Comparison of ENCODE assay signal across 22 mouse cellular contexts in the genomic region with DNA sequence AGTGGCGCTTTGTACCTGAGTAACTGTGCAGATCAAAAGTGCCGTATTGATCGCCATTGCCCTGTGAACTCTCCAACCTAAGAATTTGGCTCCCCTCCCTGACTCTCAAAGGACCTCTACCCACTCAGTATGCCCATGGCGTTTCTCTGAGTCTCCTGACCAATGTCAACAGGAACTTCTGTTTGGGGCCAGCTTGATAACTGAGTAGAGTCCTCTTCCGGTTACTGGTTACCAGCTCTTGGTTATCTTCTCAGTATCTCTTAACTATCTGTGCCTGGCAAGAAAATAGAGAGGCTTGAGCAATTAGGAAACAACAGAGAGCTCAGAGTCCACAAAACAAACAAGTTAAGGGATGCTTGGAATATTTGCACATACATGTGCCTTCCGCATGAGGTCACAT. TPM values are rescaled to one million over a fixed set of nuclear protein-coding genes. Genes with fewer than 3 reads are reported as not detected.
DNase-seq lines count a peak whose midpoint lies in the region; ATAC-seq and TF ChIP-seq lines count a peak whose summit lies in the region.
"Had no signal": no experiment of that assay in that cellular context is flagged by ENCODE, and none has a peak within 500 bp of the region (broad histone marks: within the 10 kb centered on the region; RNA-seq: fewer than 3 reads in every experiment).

No protein-coding gene starts in this region.

- TF ChIP-seq POLR2A in small intestine, adult 2 months (IDR thresholded peaks at IDR 0.05; ENCODE audit: low read depth, low read length), result no peak

- H3K4me2 ChIP-seq in intestine, postnatal 0 days (replicated peaks; ENCODE audit: low read depth), result no peak overlapping the region
- H3K4me2 ChIP-seq in intestine, embryonic 15.5 days (replicated peaks), result no peak overlapping the region; the same call in 1 of the 2 replicates
- H3K4me2 ChIP-seq in liver, embryonic 12.5 days, result peak overlapping the region; percentile 34
- no peak overlapping the region for H3K4me2 ChIP-seq in liver, embryonic 16.5 days (ENCODE audit: low read depth, low read length)
- H3K4me2 ChIP-seq in kidney, embryonic 14.5 days (replicated peaks; ENCODE audit: low read depth, low read length), result no peak overlapping the region
- H3K4me2 ChIP-seq: forebrain, embryonic 13.5 days; hindbrain, embryonic 12.5 days had no signal

- ATAC-seq in intestine, postnatal 0 days, result no peak
- ATAC-seq in intestine, embryonic 15.5 days, result no peak
- no peak for ATAC-seq in liver, embryonic 12.5 days
- peak; percentile 40; the same call in 1 of the 2 replicates for ATAC-seq in liver, embryonic 16.5 days (ENCODE audit: low read depth)
- no peak for ATAC-seq in kidney, embryonic 14.5 days (ENCODE audit: low FRiP score, low TSS enrichment)
- ATAC-seq: forebrain, embryonic 13.5 days; forebrain, postnatal 0 days had no signal

- no peaks in the 10 kb centered on the region for H3K27me3 ChIP-seq in intestine, postnatal 0 days (replicated peaks; ENCODE audit: control insufficient read depth, insufficient read depth, low read length)
- no peaks in the 10 kb centered on the region for H3K27me3 ChIP-seq in intestine, embryonic 15.5 days (replicated peaks)
- no peaks in the 10 kb centered on the region for H3K27me3 ChIP-seq in liver, embryonic 12.5 days (replicated peaks)
- no peaks in the 10 kb centered on the region for H3K27me3 ChIP-seq in liver, embryonic 16.5 days (ENCODE audit: control insufficient read depth, insufficient read depth, low read depth, low read length)
- H3K27me3 ChIP-seq in small intestine, adult 2 months (ENCODE audit: control insufficient read depth, insufficient read depth, low read length), result no peaks in the 10 kb centered on the region
- no peaks in the 10 kb centered on the region for H3K27me3 ChIP-seq in kidney, embryonic 14.5 days (ENCODE audit: control insufficient read depth, insufficient read depth, low read length)
- H3K27me3 ChIP-seq: forebrain, embryonic 13.5 days; hindbrain, embryonic 12.5 days had no signal

- 48% methylated on average over 6 of the region's 6 CpGs for WGBS in intestine, postnatal 0 days
- 66% methylated on average over 6 of the region's 6 CpGs for WGBS in intestine, embryonic 15.5 days
- WGBS in liver, embryonic 12.5 days (ENCODE audit: insufficient replicate concordance), result 48% methylated on average over 6 of the region's 6 CpGs
- WGBS in liver, embryonic 16.5 days (ENCODE audit: insufficient replicate concordance), result 62% methylated on average over 6 of the region's 6 CpGs
- WGBS in small intestine, adult 2 months, result 26% methylated on average over 6 of the region's 6 CpGs
- WGBS in kidney, embryonic 14.5 days, result 71% methylated on average over 6 of the region's 6 CpGs

- H3K4me3 ChIP-seq in intestine, postnatal 0 days (ENCODE audit: low read depth, low read length), result no peak overlapping the region
- no peak overlapping the region for H3K4me3 ChIP-seq in intestine, embryonic 15.5 days (replicated peaks)
- no peak overlapping the region for H3K4me3 ChIP-seq in liver, embryonic 12.5 days
- H3K4me3 ChIP-seq in liver, embryonic 16.5 days (ENCODE audit: low read depth, low read length), result no peak overlapping the region
- H3K4me3 ChIP-seq in small intestine, adult 2 months (ENCODE audit: low read depth, low read length), result no peak overlapping the region
- H3K4me3 ChIP-seq in kidney, embryonic 14.5 days (ENCODE audit: low read length), result no peak overlapping the region
- H3K4me3 ChIP-seq: embryonic facial prominence, embryonic 10.5 days; forebrain, embryonic 13.5 days; gastrocnemius, adult 2 months; heart, embryonic 10.5 days; hindbrain, embryonic 12.5 days had no signal

- no peaks in the 10 kb centered on the region for H3K36me3 ChIP-seq in intestine, postnatal 0 days (ENCODE audit: control insufficient read depth, insufficient read depth)
- H3K36me3 ChIP-seq in intestine, embryonic 15.5 days, result no peaks in the 10 kb centered on the region
- H3K36me3 ChIP-seq in liver, embryonic 12.5 days, result peaks cover 2% of the 10 kb centered on the region; the same call in 1 of the 2 replicates
- no peaks in the 10 kb centered on the region for H3K36me3 ChIP-seq in liver, embryonic 16.5 days (ENCODE audit: control insufficient read depth, insufficient read depth)
- H3K36me3 ChIP-seq in small intestine, adult 2 months (ENCODE audit: control insufficient read depth, insufficient read depth, low read length), result no peaks in the 10 kb centered on the region; the same call in 1 of the 2 replicates
- no peaks in the 10 kb centered on the region for H3K36me3 ChIP-seq in kidney, embryonic 14.5 days (ENCODE audit: control insufficient read depth, insufficient read depth, low read length)
- H3K36me3 ChIP-seq: heart, embryonic 10.5 days; hindbrain, embryonic 12.5 days had no signal

- 0 out of 2 replicates have a peak, but pooled peaks cover 5% of the 10 kb centered on the region for H3K4me1 ChIP-seq in intestine, postnatal 0 days (replicated peaks; ENCODE audit: control insufficient read depth, insufficient read depth, low read length)
- peaks cover 25% of the 10 kb centered on the region; the same call in 1 of the 2 replicates for H3K4me1 ChIP-seq in intestine, embryonic 15.5 days (replicated peaks)
- peaks cover 84% of the 10 kb centered on the region for H3K4me1 ChIP-seq in liver, embryonic 12.5 days
- peaks cover 45% of the 10 kb centered on the region for H3K4me1 ChIP-seq in liver, embryonic 16.5 days (ENCODE audit: control insufficient read depth, low read depth, low read length)
- peaks cover 47% of the 10 kb centered on the region for H3K4me1 ChIP-seq in small intestine, adult 2 months (ENCODE audit: control insufficient read depth, insufficient read depth, insufficient read length, low read length)
- no peaks in the 10 kb centered on the region for H3K4me1 ChIP-seq in kidney, embryonic 14.5 days (ENCODE audit: control insufficient read depth, insufficient read depth, low read length)
- H3K4me1 ChIP-seq: embryonic facial prominence, embryonic 10.5 days; forebrain, embryonic 13.5 days; hindbrain, embryonic 12.5 days had no signal

- TF ChIP-seq CTCF in intestine, postnatal 0 days (IDR thresholded peaks at IDR 0.05; ENCODE audit: low read depth), result no peak
- no peak for TF ChIP-seq CTCF in small intestine, adult 2 months (IDR thresholded peaks at IDR 0.05; ENCODE audit: extremely low read depth, insufficient read length, insufficient replicate concordance, low read depth, low read length)

- DNase-seq in adrenal gland, postnatal 10 days, result no peak
- DNase-seq in spleen, adult 12 weeks (ENCODE audit: low spot score), result no peak
- DNase-seq: adrenal gland, postnatal 14 days; B cell, adult 2 months; cerebellum, adult 2 months; cerebellum, postnatal 10 days; forebrain, postnatal 0 days; gastrocnemius, adult 2 months; heart, adult 18-20 months; heart, postnatal 10 days; heart, postnatal 4 days had no signal

- H3K27ac ChIP-seq in intestine, postnatal 0 days (ENCODE audit: low read depth, low read length), result peak overlapping the region; percentile 87; the same call in 1 of the 2 replicates
- H3K27ac ChIP-seq in intestine, embryonic 15.5 days, result no peak overlapping the region
- peak overlapping the region; percentile 78 for H3K27ac ChIP-seq in liver, embryonic 12.5 days
- H3K27ac ChIP-seq in liver, embryonic 16.5 days (ENCODE audit: low read length), result peak overlapping the region; percentile 69
- peak overlapping the region; percentile 82 for H3K27ac ChIP-seq in small intestine, adult 2 months (ENCODE audit: insufficient read depth, low read depth, low read length)
- no peak overlapping the region for H3K27ac ChIP-seq in kidney, embryonic 14.5 days (ENCODE audit: low read depth, low read length)
- H3K27ac ChIP-seq: embryonic facial prominence, embryonic 10.5 days; forebrain, embryonic 13.5 days; gastrocnemius, adult 2 months; heart, embryonic 10.5 days; hindbrain, embryonic 12.5 days had no signal

- no peak overlapping the region for H3K9ac ChIP-seq in intestine, postnatal 0 days (ENCODE audit: low read depth, low read length)
- no peak overlapping the region for H3K9ac ChIP-seq in intestine, embryonic 15.5 days
- no peak overlapping the region for H3K9ac ChIP-seq in liver, embryonic 12.5 days
- H3K9ac ChIP-seq in liver, embryonic 16.5 days (ENCODE audit: low read depth, low read length), result no peak overlapping the region
- no peak overlapping the region for H3K9ac ChIP-seq in kidney, embryonic 14.5 days (ENCODE audit: low read depth, low read length)
- H3K9ac ChIP-seq: forebrain, embryonic 13.5 days; forebrain, postnatal 0 days; hindbrain, embryonic 12.5 days had no signal

- H3K9me3 ChIP-seq in intestine, postnatal 0 days (ENCODE audit: control insufficient read depth), result no peaks in the 10 kb centered on the region
- H3K9me3 ChIP-seq in intestine, embryonic 15.5 days, result no peaks in the 10 kb centered on the region
- H3K9me3 ChIP-seq in liver, embryonic 12.5 days (replicated peaks), result no peaks in the 10 kb centered on the region
- no peaks in the 10 kb centered on the region for H3K9me3 ChIP-seq in liver, embryonic 16.5 days (replicated peaks; ENCODE audit: control insufficient read depth, low read length)
- H3K9me3 ChIP-seq in kidney, embryonic 14.5 days (ENCODE audit: control insufficient read depth, low read length), result no peaks in the 10 kb centered on the region
- H3K9me3 ChIP-seq: embryonic facial prominence, embryonic 10.5 days; forebrain, embryonic 13.5 days; G1E; heart, embryonic 10.5 days; hindbrain, embryonic 12.5 days had no signal

RNA-seq across cellular contexts. Expression of gene Supt4a, which starts 36.2 kb away (rescaled TPM):
- 79.7 and 87.5 TPM in 2 replicates for polyA plus RNA-seq in intestine, postnatal 0 days (2015; fragmentation: Nextera tagmentation; extraction: Ambion mirVana)
- polyA plus RNA-seq in intestine, embryonic 15.5 days (2015; fragmentation: Nextera tagmentation; extraction: Ambion mirVana), result 117 and 121 TPM in 2 replicates
- polyA plus RNA-seq in liver, embryonic 12.5 days (2016; fragmentation: Nextera tagmentation; extraction: Ambion mirVana), result 207 and 209 TPM in 2 replicates
- polyA plus RNA-seq in liver, embryonic 16.5 days (2015; fragmentation: Nextera tagmentation; extraction: Ambion mirVana), result 180 and 196 TPM in 2 replicates
- polyA plus RNA-seq in small intestine, adult 2 months (2012; rRNA removed), result 21.5 and 43.3 TPM in 2 replicates
- 188 and 200 TPM in 2 replicates for polyA plus RNA-seq in kidney, embryonic 14.5 days (2014; fragmentation: Nextera tagmentation; extraction: Ambion mirVana)
- total RNA-seq in adrenal gland, postnatal 10 days (2021), result 10 to 100 TPM; 67.8 to 77.6 TPM

RNA-seq across cellular contexts. Expression of gene Rnf43, which starts 38.6 kb away (rescaled TPM):
- 9.5 and 10.7 TPM in 2 replicates for polyA plus RNA-seq in intestine, postnatal 0 days (2015; fragmentation: Nextera tagmentation; extraction: Ambion mirVana)
- 14.1 and 14.7 TPM in 2 replicates for polyA plus RNA-seq in intestine, embryonic 15.5 days (2015; fragmentation: Nextera tagmentation; extraction: Ambion mirVana)
- polyA plus RNA-seq in liver, embryonic 12.5 days (2016; fragmentation: Nextera tagmentation; extraction: Ambion mirVana), result 5.3 and 6.9 TPM in 2 replicates
- polyA plus RNA-seq in liver, embryonic 16.5 days (2015; fragmentation: Nextera tagmentation; extraction: Ambion mirVana), result 4.8 and 5.8 TPM in 2 replicates
- 16.3 and 19.6 TPM in 2 replicates for polyA plus RNA-seq in small intestine, adult 2 months (2012; rRNA removed)
- 5.9 and 10.4 TPM in 2 replicates for polyA plus RNA-seq in kidney, embryonic 14.5 days (2014; fragmentation: Nextera tagmentation; extraction: Ambion mirVana)
- total RNA-seq in adrenal gland, postnatal 10 days (2021), result 1 to 10 TPM; 2.8 to 3.4 TPM

RNA-seq across cellular contexts. Expression of gene Tspoap1, which starts 59.2 kb away (rescaled TPM):
- polyA plus RNA-seq in intestine, postnatal 0 days (2015; fragmentation: Nextera tagmentation; extraction: Ambion mirVana), result 0.33 and 0.61 TPM in 2 replicates
- 0.96 and 1.5 TPM in 2 replicates for polyA plus RNA-seq in intestine, embryonic 15.5 days (2015; fragmentation: Nextera tagmentation; extraction: Ambion mirVana)
- polyA plus RNA-seq in liver, embryonic 12.5 days (2016; fragmentation: Nextera tagmentation; extraction: Ambion mirVana), result 5.9 and 6.2 TPM in 2 replicates
- 1.7 and 2.7 TPM in 2 replicates for polyA plus RNA-seq in liver, embryonic 16.5 days (2015; fragmentation: Nextera tagmentation; extraction: Ambion mirVana)
- polyA plus RNA-seq in small intestine, adult 2 months (2012; rRNA removed), result 0.89 and 1.3 TPM in 2 replicates
- polyA plus RNA-seq in kidney, embryonic 14.5 days (2014; fragmentation: Nextera tagmentation; extraction: Ambion mirVana), result 3.0 and 4.2 TPM in 2 replicates
- 1 to 10 TPM; 1.8 to 4.2 TPM for total RNA-seq in adrenal gland, postnatal 10 days (2021)
- total RNA-seq: gastrocnemius, adult 2 months had no signal

Comparison
In these comparisons a context has a peak if more than half of its experiments do, and no peak if none do; other contexts are left out.
1. H3K27ac ChIP-seq: peak in intestine, postnatal 0 days (single experiment), liver, embryonic 12.5 days (single experiment), liver, embryonic 16.5 days (single experiment) and small intestine, adult 2 months (single experiment); none in intestine, embryonic 15.5 days (single experiment) and kidney, embryonic 14.5 days (single experiment).